Mouse (Mus musculus): ENCODE data around the gene St6galnac1.
"Not testable (repeated sequence)": the region's sequence is repeated elsewhere in the genome, so short reads cannot be mapped to it uniquely, and the experiment has no call there.

Gene St6galnac1

GRCm38 (mm10) chr11:116807116-116807515 is 31.8 kb upstream of the St6galnac1 start:
- DNase-seq, result no peak

- DNase-seq, result no peak
These were observed 31.1 kb upstream of the St6galnac1 start for GRCm38 (mm10) chr11:116806136-116807071.

GRCm38 (mm10) chr11:116802709-116803108 is 27.4 kb upstream of the St6galnac1 start:
- no peak for DNase-seq

GRCm38 (mm10) chr11:116801106-116801505 is 25.8 kb upstream of the St6galnac1 start:
- no peak for DNase-seq

- no peak for DNase-seq
These were observed 24.1 kb upstream of the St6galnac1 start for GRCm38 (mm10) chr11:116799364-116799763.

- DNase-seq, result no peak
These were observed 8.9 kb upstream of the St6galnac1 start for GRCm38 (mm10) chr11:116784221-116784620.

GRCm38 (mm10) chr11:116782737-116783145 is 7.4 kb upstream of the St6galnac1 start:
- DNase-seq, result peak; percentile 53

- no peak for DNase-seq
These were observed 2.1 kb downstream of the St6galnac1 start for GRCm38 (mm10) chr11:116773205-116773604.

GRCm38 (mm10) chr11:116769873-116770272 is 5.4 kb downstream of the St6galnac1 start:
- no peak for DNase-seq

GRCm38 (mm10) chr11:116764946-116765345 is 10.4 kb downstream of the St6galnac1 start:
- DNase-seq, result no peak

GRCm38 (mm10) chr11:116764346-116764745 is 11.0 kb downstream of the St6galnac1 start:
- DNase-seq, result no peak

- peak; percentile 19 for DNase-seq
These were observed 20.1 kb downstream of the St6galnac1 start for GRCm38 (mm10) chr11:116755191-116755590.

- DNase-seq, result no peak
These were observed 21.4 kb downstream of the St6galnac1 start for GRCm38 (mm10) chr11:116753674-116754470.

GRCm38 (mm10) chr11:116749733-116750132 is 25.6 kb downstream of the St6galnac1 start:
- no peak for DNase-seq

GRCm38 (mm10) chr11:116748692-116749091 is 26.6 kb downstream of the St6galnac1 start:
- not testable (repeated sequence) for DNase-seq

GRCm38 (mm10) chr11:116746822-116747221 is 28.5 kb downstream of the St6galnac1 start:
- not testable (repeated sequence) for DNase-seq

GRCm38 (mm10) chr11:116745457-116745856 is 29.9 kb downstream of the St6galnac1 start:
- not testable (repeated sequence) for DNase-seq

GRCm38 (mm10) chr11:116738411-116738810 is 36.9 kb downstream of the St6galnac1 start:
- peak; percentile 43 for DNase-seq

GRCm38 (mm10) chr11:116732536-116732935 is 42.8 kb downstream of the St6galnac1 start:
- no peak for DNase-seq

GRCm38 (mm10) chr11:116731060-116731580 is 44.2 kb downstream of the St6galnac1 start:
- not testable (repeated sequence) for DNase-seq

- DNase-seq, result no peak
These were observed 45.9 kb downstream of the St6galnac1 start for GRCm38 (mm10) chr11:116729276-116730008.

- DNase-seq, result no peak
These were observed 49.2 kb downstream of the St6galnac1 start for GRCm38 (mm10) chr11:116726156-116726555.

All from lung, postnatal 14 days (tissue).